Mouse (Mus musculus) lung, postnatal 25 days (tissue): ENCODE results near the gene Rps6kl1.

ENCODE experiments used
- DNase-seq: peaks from one replicate; pipeline ENCODE4 v3.0.0; 2022; ENCODE audit warnings: low spot score

Rps6kl1 gene

GRCm38 (mm10) chr12:85140036-85140701, 10.9 kb downstream of the Rps6kl1 start:
- DNase-seq: no peak

- DNase-seq: no peak
These were observed 14.4 kb downstream of the Rps6kl1 start for GRCm38 (mm10) chr12:85136627-85137026.

GRCm38 (mm10) chr12:85135513-85136470, 15.3 kb downstream of the Rps6kl1 start:
- DNase-seq: no peak

GRCm38 (mm10) chr12:85134043-85134794, 16.8 kb downstream of the Rps6kl1 start:
- DNase-seq: no peak

GRCm38 (mm10) chr12:85131361-85131760, 19.7 kb downstream of the Rps6kl1 start:
- no peak for DNase-seq

GRCm38 (mm10) chr12:85129426-85129978, 21.6 kb downstream of the Rps6kl1 start:
- no peak for DNase-seq

- DNase-seq: no peak
These were observed 24.0 kb downstream of the Rps6kl1 start for GRCm38 (mm10) chr12:85126986-85127603.

GRCm38 (mm10) chr12:85124751-85125150, 26.3 kb downstream of the Rps6kl1 start:
- DNase-seq: no peak

- DNase-seq: no peak
These were observed 27.4 kb downstream of the Rps6kl1 start for GRCm38 (mm10) chr12:85123645-85124044.

- no peak for DNase-seq
These were observed 27.9 kb downstream of the Rps6kl1 start for GRCm38 (mm10) chr12:85123108-85123530.

GRCm38 (mm10) chr12:85121806-85122459, 29.1 kb downstream of the Rps6kl1 start:
- DNase-seq: no peak

GRCm38 (mm10) chr12:85115678-85116077, 35.4 kb downstream of the Rps6kl1 start:
- peak; percentile 89 for DNase-seq

- DNase-seq: no peak
These were observed 37.1 kb downstream of the Rps6kl1 start for GRCm38 (mm10) chr12:85113917-85114316.

GRCm38 (mm10) chr12:85113337-85113736, 37.7 kb downstream of the Rps6kl1 start:
- no peak for DNase-seq

- DNase-seq: no peak
These were observed 38.4 kb downstream of the Rps6kl1 start for GRCm38 (mm10) chr12:85112550-85113251.

- DNase-seq: peak; percentile 89
These were observed 40.1 kb downstream of the Rps6kl1 start, which contains the start of the genes Prox2 and Dlst for GRCm38 (mm10) chr12:85110698-85111592. Prox2 (minus strand) TSS chr12:85110759. Dlst (plus strand) TSS chr12:85110833.

GRCm38 (mm10) chr12:85110011-85110697, 40.9 kb downstream of the Rps6kl1 start:
- no peak for DNase-seq

GRCm38 (mm10) chr12:85109426-85109825, 41.6 kb downstream of the Rps6kl1 start:
- DNase-seq: no peak

- DNase-seq: no peak
These were observed 42.4 kb downstream of the Rps6kl1 start for GRCm38 (mm10) chr12:85108643-85109042.
